Mouse (Mus musculus) lung, embryonic 16.5 days (tissue): ENCODE measurements around the gene Arsj. TPM values are rescaled to one million over a fixed set of nuclear protein-coding genes. Genes with fewer than 3 reads are reported as not detected.

Source experiments
- ATAC-seq: fragments of 200-750 bp; cut with Nextera tagmentation; 2 replicates; pipeline ENCODE4 v1.8.0; 2017; ENCODE audit warnings: low read depth, mild to moderate bottlenecking, moderate library complexity
- H3K27ac ChIP-seq: fragments of 300-500 bp; sonication (generic); 2 replicates; pipeline ENCODE4 v1.5.1; 2014; ENCODE audit warnings: mild to moderate bottlenecking, control low read depth, low read length
- H3K27me3 ChIP-seq: fragments of 300-500 bp; sonication (generic); 2 replicates; pipeline ENCODE4 v1.6.1; 2014; ENCODE audit warnings: low read depth, low read length, mixed read lengths; ENCODE audit not compliant: control insufficient read depth, insufficient read depth
- H3K36me3 ChIP-seq: fragments of 300-500 bp; sonication (generic); 2 replicates; pipeline ENCODE4 v1.6.1; 2014; ENCODE audit warnings: low read length; ENCODE audit not compliant: control insufficient read depth, insufficient read depth
- H3K4me1 ChIP-seq: fragments of 300-500 bp; sonication (generic); replicated peaks from 2 replicates; pipeline ENCODE4 v1.6.1; 2014; ENCODE audit warnings: low read length, mixed read lengths; ENCODE audit not compliant: control insufficient read depth, insufficient read depth
- H3K4me2 ChIP-seq: fragments of 300-500 bp; sonication (generic); 2 replicates; pipeline ENCODE4 v1.6.1; 2014; ENCODE audit warnings: low read depth, low read length, control low read depth
- H3K4me3 ChIP-seq: fragments of 300-500 bp; sonication (generic); 2 replicates; pipeline ENCODE4 v1.5.1; 2014; ENCODE audit warnings: mild to moderate bottlenecking, low read length, control low read depth
- H3K9ac ChIP-seq: fragments of 300-500 bp; sonication (generic); 2 replicates; pipeline ENCODE4 v1.6.1; 2014; ENCODE audit warnings: low read length, control low read depth
- H3K9me3 ChIP-seq: fragments of 300-500 bp; sonication (generic); 2 replicates; pipeline ENCODE4 v1.6.1; 2016; ENCODE audit warnings: low read length; ENCODE audit not compliant: control insufficient read depth
- WGBS: fragments of 180-500 bp; shearing (Covaris S2); extraction: QIAGEN DNeasy Blood & Tissue Kit; methylation state at CpG from one replicate; pipeline ENCODE4 v1.1.7; 2014; 5-methylcytosine and 5-hydroxymethylcytosine counted together
- polyA plus RNA-seq: library from polyadenylated mRNA; unstranded; fragments of >200 nt; fragmentation: Nextera tagmentation; extraction: Ambion mirVana; gene quantifications from 2 replicates; pipeline ENCODE4 v1.2.1, GENCODE M21; 2015

Arsj gene
- polyA plus RNA-seq, 1 experiment from 2014 or later, result 1.4 TPM

DNA sequence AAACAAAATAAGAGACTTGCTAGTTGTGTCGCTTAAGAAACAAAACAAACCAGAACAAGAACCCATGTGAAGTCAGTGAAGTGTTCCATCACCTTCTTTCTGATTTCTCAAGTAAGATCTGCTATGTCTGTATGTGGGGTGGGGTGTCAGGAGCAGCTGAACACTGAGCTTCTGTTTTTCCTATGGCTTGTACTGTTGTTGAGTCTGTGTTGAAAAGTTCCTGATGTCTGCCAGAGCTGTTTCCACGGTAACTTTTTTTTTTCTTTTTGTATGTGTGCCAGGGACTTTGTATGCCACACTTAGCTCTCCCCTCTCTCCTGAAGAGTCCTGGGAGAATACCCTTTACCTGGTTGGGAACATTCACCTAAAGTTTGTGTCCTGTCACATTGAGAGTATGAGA lies 34.0 kb downstream of the Arsj start:
- no peak overlapping the region for H3K4me2 ChIP-seq
- H3K36me3 ChIP-seq, result no peaks in the 10 kb centered on the region
- 54% methylated on average over 2 of the region's 2 CpGs for WGBS
- no peaks in the 10 kb centered on the region for H3K4me1 ChIP-seq
- ATAC-seq, result no peak
- no peaks in the 10 kb centered on the region for H3K9me3 ChIP-seq
- no peak overlapping the region for H3K27ac ChIP-seq
- H3K4me3 ChIP-seq, result no peak overlapping the region
- H3K27me3 ChIP-seq, result no peaks in the 10 kb centered on the region
- no peak overlapping the region for H3K9ac ChIP-seq

DNA sequence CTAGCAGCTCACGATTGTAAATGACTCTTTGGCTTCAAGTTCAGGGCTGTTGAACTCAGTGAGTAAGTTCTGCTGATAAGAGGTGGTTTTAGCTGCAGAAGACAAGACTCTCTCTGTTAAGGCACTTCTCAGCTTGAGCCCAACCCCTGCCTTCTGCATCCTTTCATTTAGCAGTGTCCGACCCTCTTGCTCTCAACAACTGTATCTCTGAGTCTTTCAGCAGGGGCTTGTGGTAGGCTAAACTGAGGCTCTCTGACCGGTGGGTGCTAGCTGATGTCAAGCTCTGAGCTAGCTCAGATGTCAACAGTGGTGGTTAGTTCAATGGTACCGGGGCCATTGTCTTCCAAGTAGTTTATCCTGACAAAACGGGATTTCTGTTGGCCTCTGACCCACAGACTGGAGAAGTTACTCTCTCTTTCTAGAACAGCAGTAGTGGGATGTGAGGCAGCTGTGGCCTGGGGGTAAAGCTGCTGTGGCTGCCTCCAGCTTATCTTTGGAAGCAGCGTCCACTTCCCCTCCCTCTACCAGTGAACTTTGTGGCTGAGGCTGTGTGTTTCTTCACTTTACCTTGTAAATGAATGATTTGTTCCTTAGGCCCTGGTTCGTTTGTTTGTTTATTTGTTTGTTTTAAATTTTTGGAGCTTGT lies 34.6 kb downstream of the Arsj start:
- H3K4me3 ChIP-seq, result no peak overlapping the region
- H3K4me2 ChIP-seq, result no peak overlapping the region
- peak; percentile 60 for ATAC-seq
- H3K27ac ChIP-seq, result no peak overlapping the region
- 35% methylated on average over 7 of the region's 7 CpGs for WGBS
- H3K4me1 ChIP-seq, result no peaks in the 10 kb centered on the region
- no peaks in the 10 kb centered on the region for H3K9me3 ChIP-seq
- H3K36me3 ChIP-seq, result no peaks in the 10 kb centered on the region
- H3K9ac ChIP-seq, result no peak overlapping the region
- no peaks in the 10 kb centered on the region for H3K27me3 ChIP-seq

DNA sequence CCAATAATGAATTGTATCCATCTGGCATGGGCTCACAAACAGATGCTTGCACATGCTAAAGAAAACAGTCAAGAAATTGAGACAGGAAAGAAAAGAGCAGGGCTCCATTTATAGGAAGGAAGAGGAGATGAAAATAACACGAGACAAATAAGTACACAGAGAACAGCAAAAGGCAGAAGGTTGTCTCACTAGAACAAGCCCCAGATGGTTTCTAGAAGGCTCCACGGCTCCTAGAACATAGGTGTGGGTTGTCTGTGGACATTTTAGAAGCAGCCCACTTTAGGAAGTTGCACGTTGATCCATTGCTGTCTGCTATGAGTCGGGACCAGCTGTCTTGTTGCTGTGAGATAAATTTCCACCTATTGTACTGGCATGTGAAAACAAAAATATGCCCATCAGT lies 37.2 kb downstream of the Arsj start:
- H3K4me1 ChIP-seq, result no peaks in the 10 kb centered on the region
- no peak for ATAC-seq
- H3K4me3 ChIP-seq, result no peak overlapping the region
- no peak overlapping the region for H3K9ac ChIP-seq
- no peak overlapping the region for H3K27ac ChIP-seq
- no peaks in the 10 kb centered on the region for H3K27me3 ChIP-seq
- H3K9me3 ChIP-seq, result no peaks in the 10 kb centered on the region
- H3K4me2 ChIP-seq, result no peak overlapping the region
- 49% methylated on average over 4 of the region's 4 CpGs for WGBS
- H3K36me3 ChIP-seq, result no peaks in the 10 kb centered on the region

DNA sequence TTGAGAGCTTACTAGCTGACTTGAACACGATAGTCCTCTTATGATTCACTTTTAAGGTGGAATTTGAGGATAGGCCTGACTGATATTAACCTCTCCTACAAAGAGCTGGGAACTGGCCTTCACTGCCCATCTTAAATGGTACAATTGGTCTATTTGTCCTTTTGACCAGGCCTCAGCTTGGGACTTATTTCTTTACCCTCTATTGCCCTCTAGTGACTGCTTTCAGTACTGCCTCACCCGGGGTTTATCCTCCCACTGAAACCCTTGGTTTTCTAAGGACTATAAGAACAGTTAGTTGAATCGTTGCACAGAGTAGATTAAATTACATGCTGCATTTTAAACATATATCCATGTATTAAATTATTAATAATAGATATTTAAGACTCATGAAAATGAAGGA lies 39.4 kb downstream of the Arsj start:
- H3K27ac ChIP-seq, result no peak overlapping the region
- no peak overlapping the region for H3K4me2 ChIP-seq
- ATAC-seq, result 0 out of 2 replicates have a peak, but pooled peaks have one; percentile 54
- no peak overlapping the region for H3K4me3 ChIP-seq
- no peak overlapping the region for H3K9ac ChIP-seq
- no peaks in the 10 kb centered on the region for H3K4me1 ChIP-seq
- 23% methylated on average over 3 of the region's 3 CpGs for whole genome bisulfite sequencing
- no peaks in the 10 kb centered on the region for H3K27me3 ChIP-seq
- H3K36me3 ChIP-seq, result no peaks in the 10 kb centered on the region
- H3K9me3 ChIP-seq, result no peaks in the 10 kb centered on the region

DNA sequence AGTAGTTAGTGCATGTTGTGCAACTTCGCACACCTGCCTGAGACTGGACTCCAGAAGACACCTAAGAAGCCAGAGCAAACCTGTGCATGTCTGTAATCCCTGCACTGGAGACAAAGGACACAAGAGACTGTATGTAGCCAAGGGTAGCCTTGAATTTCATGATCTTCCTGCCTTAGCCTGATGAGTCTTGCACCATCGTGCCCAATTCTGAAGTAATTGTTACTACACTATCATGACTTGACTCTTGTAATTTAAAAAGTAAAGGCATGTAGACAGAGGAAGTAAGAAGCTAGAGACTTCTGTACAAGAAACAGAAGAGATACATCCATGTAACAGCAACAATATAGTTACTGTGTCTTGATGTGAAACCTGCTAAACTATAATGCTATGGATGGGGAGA lies 40.7 kb downstream of the Arsj start:
- Histone ChIP-seq H3K4me1 (no peaks in the 10 kb centered on the region), H3K36me3 (no peaks in the 10 kb centered on the region), H3K27ac (no peak overlapping the region), H3K27me3 (no peaks in the 10 kb centered on the region), H3K9me3 (no peaks in the 10 kb centered on the region), H3K4me2 (no peak overlapping the region), H3K4me3 (no peak overlapping the region), H3K9ac (no peak overlapping the region)
- ATAC-seq, result no peak
- 84% methylated on average over 2 of the region's 2 CpGs for WGBS

DNA sequence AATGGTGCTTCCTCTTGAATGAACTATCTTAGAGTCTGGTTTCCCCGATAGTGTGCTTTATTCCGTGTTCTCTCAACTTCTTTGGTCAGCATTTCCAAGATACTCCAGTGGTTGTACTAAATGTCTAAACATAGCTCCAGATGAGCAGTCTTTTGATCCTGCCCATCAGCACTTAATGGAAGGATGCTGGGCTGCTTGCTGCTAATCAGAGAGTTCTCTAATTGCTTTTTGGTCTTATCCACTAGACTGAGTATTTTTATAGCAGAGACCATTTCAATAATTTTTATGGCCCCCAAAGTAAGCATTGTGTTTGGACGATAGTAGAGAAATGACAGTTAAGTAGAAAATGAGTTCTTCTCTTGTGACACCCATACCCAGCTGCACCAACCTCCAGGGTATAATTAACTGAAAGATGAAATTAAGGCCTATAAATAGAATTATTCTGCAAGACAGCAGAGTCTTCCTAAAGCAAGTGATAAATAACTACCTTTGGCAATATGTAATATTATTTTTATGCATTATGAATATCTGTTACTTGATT lies 67.1 kb downstream of the Arsj start:
- ATAC-seq, result no peak
- H3K9ac ChIP-seq, result no peak overlapping the region
- H3K4me2 ChIP-seq, result no peak overlapping the region
- no peak overlapping the region for H3K4me3 ChIP-seq
- H3K27ac ChIP-seq, result no peak overlapping the region
- no peaks in the 10 kb centered on the region for H3K4me1 ChIP-seq
- no peaks in the 10 kb centered on the region for H3K27me3 ChIP-seq
- H3K9me3 ChIP-seq, result no peaks in the 10 kb centered on the region
- 83% methylated on average over 3 of the region's 3 CpGs for WGBS
- H3K36me3 ChIP-seq, result no peaks in the 10 kb centered on the region

DNA sequence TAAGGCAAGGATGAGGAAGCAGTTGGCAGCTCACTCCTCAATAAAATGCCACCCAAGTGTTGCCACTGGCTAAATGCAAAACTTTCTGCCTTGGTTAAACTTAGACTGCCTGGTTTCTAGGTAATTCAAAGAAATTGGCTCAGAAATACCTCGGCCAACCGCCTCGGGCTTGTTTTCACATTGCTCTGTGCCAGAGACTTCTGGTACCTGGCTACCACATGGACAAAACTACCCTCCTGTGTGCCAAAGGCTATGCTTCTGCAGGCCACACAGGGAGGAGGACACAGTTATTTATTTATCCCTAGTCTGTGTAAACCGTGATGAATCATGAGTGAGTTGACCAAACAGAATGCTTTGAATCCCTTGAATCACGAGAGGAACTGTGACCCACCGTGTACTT lies 75.8 kb downstream of the Arsj start:
- Histone ChIP-seq H3K9me3 (no peaks in the 10 kb centered on the region), H3K4me3 (no peak overlapping the region), H3K9ac (no peak overlapping the region), H3K4me1 (no peaks in the 10 kb centered on the region), H3K4me2 (no peak overlapping the region), H3K36me3 (no peaks in the 10 kb centered on the region), H3K27ac (no peak overlapping the region), H3K27me3 (no peaks in the 10 kb centered on the region)
- WGBS, result 54% methylated on average over 6 of the region's 6 CpGs
- no peak for ATAC-seq

DNA sequence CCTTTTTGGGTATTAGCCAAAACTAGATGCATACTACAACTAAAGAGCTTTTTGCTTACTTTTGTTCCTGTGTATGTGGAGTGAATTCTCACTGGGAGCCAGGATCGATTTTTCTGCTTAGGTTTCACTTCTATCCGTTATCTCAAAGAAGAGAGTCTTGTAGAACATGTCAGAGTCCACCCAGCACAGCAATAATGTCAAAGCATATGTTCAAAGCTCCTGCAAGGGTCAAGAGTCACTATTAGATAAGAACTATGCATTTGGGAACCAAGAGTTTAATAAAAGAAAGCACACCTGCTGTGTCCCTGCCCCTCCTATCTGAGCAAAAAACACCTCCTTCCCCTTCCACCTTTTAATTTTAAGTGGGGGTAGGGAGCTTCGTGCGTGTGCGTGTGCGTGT lies 85.6 kb downstream of the Arsj start:
- H3K9ac ChIP-seq, result no peak overlapping the region
- no peaks in the 10 kb centered on the region for H3K4me1 ChIP-seq
- H3K27me3 ChIP-seq, result no peaks in the 10 kb centered on the region
- H3K27ac ChIP-seq, result no peak overlapping the region
- no peak overlapping the region for H3K4me3 ChIP-seq
- no peak for ATAC-seq
- 54% methylated on average over 6 of the region's 6 CpGs for WGBS
- no peaks in the 10 kb centered on the region for H3K36me3 ChIP-seq
- H3K4me2 ChIP-seq, result no peak overlapping the region
- no peaks in the 10 kb centered on the region for H3K9me3 ChIP-seq

DNA sequence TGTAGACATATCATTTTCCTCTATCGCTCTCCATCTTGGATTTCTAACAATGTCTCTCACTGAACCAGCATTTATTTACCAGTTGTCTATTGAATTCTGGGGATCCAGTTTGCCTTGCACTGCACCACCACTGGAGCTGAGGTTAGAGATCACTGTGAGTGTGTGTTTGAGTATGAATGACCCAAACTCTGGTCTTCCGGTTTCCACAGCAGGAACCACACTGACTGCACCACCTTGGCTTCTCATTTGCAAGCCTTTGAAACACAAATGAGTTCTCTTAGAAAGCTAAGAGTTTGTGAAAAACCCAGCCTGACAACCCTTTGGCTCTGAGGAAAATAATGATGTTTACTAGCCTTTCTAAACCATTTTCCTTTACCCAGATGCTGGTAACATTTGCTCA lies 86.0 kb downstream of the Arsj start:
- Histone ChIP-seq H3K4me1 (no peaks in the 10 kb centered on the region), H3K27me3 (no peaks in the 10 kb centered on the region), H3K4me3 (no peak overlapping the region), H3K9ac (no peak overlapping the region), H3K27ac (no peak overlapping the region), H3K9me3 (no peaks in the 10 kb centered on the region), H3K36me3 (no peaks in the 10 kb centered on the region), H3K4me2 (no peak overlapping the region)
- 37% methylated on average over 2 of the region's 2 CpGs for WGBS
- no peak for ATAC-seq
